In the genomic region with DNA sequence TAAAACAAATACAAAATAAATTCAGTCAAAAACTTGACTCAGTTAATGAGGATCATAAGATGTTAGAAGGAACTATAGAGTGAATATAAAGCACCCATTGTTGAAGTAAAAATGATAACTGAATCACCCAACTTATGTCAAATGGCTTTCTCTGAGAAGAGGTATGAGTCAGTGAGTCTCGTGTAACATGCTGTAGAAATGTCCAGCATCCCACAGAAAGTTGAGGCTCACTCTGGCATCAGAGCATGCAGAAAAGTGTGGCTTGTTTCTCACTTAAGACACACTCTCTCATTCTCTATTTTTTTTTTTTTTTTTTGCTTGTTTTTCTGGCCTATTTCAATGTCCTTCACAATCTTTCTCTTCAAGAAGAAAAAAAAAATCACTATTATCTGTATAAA, we compare ENCODE assay signal across 8 mouse cellular contexts. TPM values are rescaled to one million over a fixed set of nuclear protein-coding genes. Genes with fewer than 3 reads are reported as not detected.
DNase-seq lines count a peak whose midpoint lies in the region; ATAC-seq and TF ChIP-seq lines count a peak whose summit lies in the region.

No protein-coding gene starts in this region.

- no peak for TF ChIP-seq EP300 in liver, postnatal 0 days (IDR thresholded peaks at IDR 0.05; ENCODE audit: low read depth)

- H3K27ac ChIP-seq in heart, embryonic 11.5 days (ENCODE audit: low read depth, low read length) = peak overlapping the region; percentile 97
- peak overlapping the region; percentile 98 for H3K27ac ChIP-seq in forebrain, embryonic 15.5 days (replicated peaks)
- H3K27ac ChIP-seq in liver, postnatal 0 days (ENCODE audit: low read depth) = peak overlapping the region; percentile 100

- 29% methylated on average over 1 of the region's 1 CpGs for WGBS in heart, embryonic 11.5 days (ENCODE audit: insufficient replicate concordance)
- WGBS in forebrain, embryonic 15.5 days = 27% methylated on average over 1 of the region's 1 CpGs
- 36% methylated on average over 1 of the region's 1 CpGs for WGBS in liver, postnatal 0 days (ENCODE audit: insufficient replicate concordance)

- no peaks in the 10 kb centered on the region for H3K27me3 ChIP-seq in heart, embryonic 11.5 days (ENCODE audit: control insufficient read depth, insufficient read depth, low read length)
- no peaks in the 10 kb centered on the region for H3K27me3 ChIP-seq in E14TG2a.4 (ENCODE audit: insufficient read depth, low read length)
- H3K27me3 ChIP-seq in forebrain, embryonic 15.5 days = no peaks in the 10 kb centered on the region
- no peaks in the 10 kb centered on the region for H3K27me3 ChIP-seq in liver, postnatal 0 days (ENCODE audit: insufficient read depth, low read length)

- ATAC-seq in heart, embryonic 11.5 days (replicated peaks; ENCODE audit: insufficient number of reproducible peaks, low FRiP score, low TSS enrichment) = no peak
- ATAC-seq in forebrain, embryonic 15.5 days (replicated peaks) = no peak
- ATAC-seq in liver, postnatal 0 days = no peak

- H3K4me2 ChIP-seq in heart, embryonic 11.5 days = peak overlapping the region; percentile 80
- H3K4me2 ChIP-seq in forebrain, embryonic 15.5 days (replicated peaks) = peak overlapping the region; percentile 50
- H3K4me2 ChIP-seq in liver, postnatal 0 days (ENCODE audit: low read depth, low read length) = peak overlapping the region; percentile 77

- intact Hi-C loops in left cerebral cortex, postnatal 4 days (cut with DNase I) = no loop called here

- DNase-seq in heart, adult 8-10 months (ENCODE audit: low spot score) = no peak
- no peak for DNase-seq in liver, postnatal 0 days
- no peak for DNase-seq in thymus, postnatal 0 days (ENCODE audit: low spot score)
- no peak for DNase-seq in left cerebral cortex, postnatal 4 days
- no peak for DNase-seq in adrenal gland, postnatal 25 days

- no peaks in the 10 kb centered on the region for H3K9me3 ChIP-seq in heart, embryonic 11.5 days (replicated peaks; ENCODE audit: control insufficient read depth, low read length)
- no peaks in the 10 kb centered on the region for H3K9me3 ChIP-seq in E14TG2a.4 (ENCODE audit: low read length)
- H3K9me3 ChIP-seq in forebrain, embryonic 15.5 days = no peaks in the 10 kb centered on the region
- no peaks in the 10 kb centered on the region for H3K9me3 ChIP-seq in liver, postnatal 0 days (ENCODE audit: low read length)

- H3K9ac ChIP-seq in heart, embryonic 11.5 days (ENCODE audit: low read depth, low read length) = peak overlapping the region; percentile 95
- H3K9ac ChIP-seq in forebrain, embryonic 15.5 days (replicated peaks) = peak overlapping the region; percentile 58
- peak overlapping the region; percentile 72 for H3K9ac ChIP-seq in liver, postnatal 0 days (replicated peaks)

- peaks cover 29% of the 10 kb centered on the region for H3K4me1 ChIP-seq in heart, embryonic 11.5 days (ENCODE audit: control insufficient read depth, insufficient read depth, low read length)
- H3K4me1 ChIP-seq in E14TG2a.4 (replicated peaks; ENCODE audit: low read depth, low read length) = peaks cover 64% of the 10 kb centered on the region
- H3K4me1 ChIP-seq in forebrain, embryonic 15.5 days = peaks cover 34% of the 10 kb centered on the region
- peaks cover 11% of the 10 kb centered on the region for H3K4me1 ChIP-seq in liver, postnatal 0 days (ENCODE audit: insufficient read depth)

- H3K36me3 ChIP-seq in heart, embryonic 11.5 days (ENCODE audit: control insufficient read depth, insufficient read depth, low read length) = no peaks in the 10 kb centered on the region
- peaks cover 20% of the 10 kb centered on the region for H3K36me3 ChIP-seq in E14TG2a.4 (ENCODE audit: insufficient read depth, low read length)
- no peaks in the 10 kb centered on the region for H3K36me3 ChIP-seq in forebrain, embryonic 15.5 days
- H3K36me3 ChIP-seq in liver, postnatal 0 days (replicated peaks; ENCODE audit: insufficient read depth, low read length) = peaks cover 3% of the 10 kb centered on the region

- H3K4me3 ChIP-seq in heart, embryonic 11.5 days (ENCODE audit: low read depth, low read length) = peak overlapping the region; percentile 84
- peak overlapping the region; percentile 96 for H3K4me3 ChIP-seq in E14TG2a.4 (replicated peaks; ENCODE audit: low read length)
- H3K4me3 ChIP-seq in forebrain, embryonic 15.5 days = peak overlapping the region; percentile 75
- H3K4me3 ChIP-seq in liver, postnatal 0 days (ENCODE audit: low read depth, low read length) = peak overlapping the region; percentile 94

- no peak for TF ChIP-seq CTCF in E14TG2a.4 (conservative IDR thresholded peaks at IDR 0.05; ENCODE audit: low read length)
- TF ChIP-seq CTCF in liver, postnatal 0 days (IDR thresholded peaks at IDR 0.05; ENCODE audit: low read depth) = no peak

RNA-seq across cellular contexts. Expression of a gene that starts 0.5 kb away (rescaled TPM):
- polyA plus RNA-seq in heart, embryonic 11.5 days (2014; fragmentation: Nextera tagmentation; extraction: Ambion mirVana) = 125 and 268 TPM in 2 replicates
- total RNA-seq in heart, adult 8-10 months (2022) = 100 to 1,000 TPM; 393 to 413 (median 400) TPM
- polyA plus RNA-seq in forebrain, embryonic 15.5 days (2015; fragmentation: Nextera tagmentation; extraction: Ambion mirVana) = 258 and 292 TPM in 2 replicates
- polyA plus RNA-seq in liver, postnatal 0 days (2015; fragmentation: Nextera tagmentation; extraction: Ambion mirVana) = 125 and 128 TPM in 2 replicates
- polyA plus RNA-seq in thymus, postnatal 0 days (2015; fragmentation: Nextera tagmentation; extraction: Ambion mirVana) = 193 and 194 TPM in 2 replicates
- total RNA-seq in left cerebral cortex, postnatal 4 days (2021) = 100 to 1,000 TPM; 186 to 191 TPM
- 421 and 503 TPM in 2 replicates for total RNA-seq in adrenal gland, postnatal 25 days (2021)

RNA-seq across cellular contexts. Expression of a gene that starts 26.7 kb away (rescaled TPM):
- 0.67 and 1.3 TPM in 2 replicates for polyA plus RNA-seq in heart, embryonic 11.5 days (2014; fragmentation: Nextera tagmentation; extraction: Ambion mirVana)
- not detected for total RNA-seq in heart, adult 8-10 months (2022)
- 0.08 and 0.10 TPM in 2 replicates for polyA plus RNA-seq in forebrain, embryonic 15.5 days (2015; fragmentation: Nextera tagmentation; extraction: Ambion mirVana)
- polyA plus RNA-seq in liver, postnatal 0 days (2015; fragmentation: Nextera tagmentation; extraction: Ambion mirVana) = not detected in 2 replicates
- polyA plus RNA-seq in thymus, postnatal 0 days (2015; fragmentation: Nextera tagmentation; extraction: Ambion mirVana) = 0.05 and 0.17 TPM in 2 replicates
- under 1 TPM; 0.14 to 0.20 TPM for total RNA-seq in left cerebral cortex, postnatal 4 days (2021)
- total RNA-seq in adrenal gland, postnatal 25 days (2021) = not detected in 2 replicates

RNA-seq across cellular contexts. Expression of a gene that starts 52.7 kb away (rescaled TPM):
- polyA plus RNA-seq in heart, embryonic 11.5 days (2014; fragmentation: Nextera tagmentation; extraction: Ambion mirVana) = 12.5 and 14.5 TPM in 2 replicates
- total RNA-seq in heart, adult 8-10 months (2022) = 10 to 100 TPM; 10.8 to 12.8 (median 11.6) TPM
- polyA plus RNA-seq in forebrain, embryonic 15.5 days (2015; fragmentation: Nextera tagmentation; extraction: Ambion mirVana) = 23.5 and 24.4 TPM in 2 replicates
- polyA plus RNA-seq in liver, postnatal 0 days (2015; fragmentation: Nextera tagmentation; extraction: Ambion mirVana) = 1.1 and 1.4 TPM in 2 replicates
- 5.3 and 5.5 TPM in 2 replicates for polyA plus RNA-seq in thymus, postnatal 0 days (2015; fragmentation: Nextera tagmentation; extraction: Ambion mirVana)
- 10 to 100 TPM; 35.1 to 39.3 TPM for total RNA-seq in left cerebral cortex, postnatal 4 days (2021)
- total RNA-seq in adrenal gland, postnatal 25 days (2021) = 9.9 and 16.1 TPM in 2 replicates
